Mouse (Mus musculus) heart, embryonic 15.5 days (tissue): ENCODE data around the gene Patz1. TPM values are rescaled to one million over a fixed set of nuclear protein-coding genes. Genes with fewer than 3 reads are reported as not detected.
A peak's percentile ranks its signal among the peaks of the same experiment; 100 is the strongest.

ENCODE experiments used
- ATAC-seq: fragments of 200-750 bp; cut with Nextera tagmentation; replicated peaks from 2 replicates; pipeline ENCODE4 v1.8.0; 2017; ENCODE audit warnings: low read depth, moderate TSS enrichment; ENCODE audit not compliant: insufficient number of reproducible peaks, insufficient read depth, low FRiP score
- H3K27ac ChIP-seq: fragments of 300-500 bp; sonication (generic); 2 replicates; pipeline ENCODE4 v1.5.1; 2015; ENCODE audit warnings: mild to moderate bottlenecking, inconsistent platforms
- H3K27me3 ChIP-seq: fragments of 300-500 bp; sonication (generic); 2 replicates; pipeline ENCODE4 v1.6.1; 2015; ENCODE audit warnings: inconsistent platforms
- H3K36me3 ChIP-seq: fragments of 300-500 bp; sonication (generic); 2 replicates; pipeline ENCODE4 v1.6.1; 2015; ENCODE audit warnings: mild to moderate bottlenecking, inconsistent platforms
- H3K4me1 ChIP-seq: fragments of 300-500 bp; sonication (generic); replicated peaks from 2 replicates; pipeline ENCODE4 v1.6.1; 2015; ENCODE audit warnings: inconsistent platforms
- H3K4me2 ChIP-seq: fragments of 300-500 bp; sonication (generic); 2 replicates; pipeline ENCODE4 v1.6.1; 2015; ENCODE audit warnings: inconsistent platforms, mild to moderate bottlenecking, moderate library complexity
- H3K4me3 ChIP-seq: fragments of 300-500 bp; sonication (generic); 2 replicates; pipeline ENCODE4 v1.5.1; 2015; ENCODE audit warnings: mild to moderate bottlenecking, inconsistent platforms
- H3K9ac ChIP-seq: fragments of 300-500 bp; sonication (generic); 2 replicates; pipeline ENCODE4 v1.6.1; 2015; ENCODE audit warnings: mild to moderate bottlenecking, inconsistent platforms
- H3K9me3 ChIP-seq: fragments of 300-500 bp; sonication (generic); replicated peaks from 2 replicates; pipeline ENCODE4 v1.6.1; 2016; ENCODE audit warnings: inconsistent platforms
- WGBS: fragments of 180-500 bp; shearing (Covaris S2); methylation state at CpG from one replicate; pipeline ENCODE4 v1.1.7; 2015; ENCODE audit warnings: mixed read lengths; 5-methylcytosine and 5-hydroxymethylcytosine counted together
- polyA plus RNA-seq: library from polyadenylated mRNA; unstranded; fragments of >200 nt; fragmentation: Nextera tagmentation; extraction: Ambion mirVana; gene quantifications from 2 replicates; pipeline ENCODE4 v1.2.1, GENCODE M21; 2015

Patz1 gene
- polyA plus RNA-seq, 1 experiment from 2014 or later, result 20.0 TPM

DNA sequence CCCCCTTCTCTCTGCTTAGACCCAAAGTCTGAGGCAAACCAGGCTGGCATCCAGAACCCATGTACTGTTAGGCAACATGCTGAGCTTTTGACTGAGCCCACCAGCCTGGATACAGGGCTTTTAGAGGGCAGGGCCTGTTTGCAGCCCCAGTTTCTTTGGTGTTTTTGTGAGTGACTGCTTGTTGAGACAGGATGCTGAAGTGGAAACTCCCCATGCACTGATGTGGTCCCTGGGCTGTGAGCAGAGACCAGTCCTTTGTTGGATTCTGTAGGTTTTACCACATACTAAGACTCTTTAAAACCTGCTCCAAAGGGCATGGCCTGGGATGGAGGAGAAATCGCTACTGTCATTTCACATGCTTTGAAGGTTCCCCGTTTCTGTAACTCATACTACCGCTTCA is 56.2 kb downstream of the Patz1 start:
- no peak overlapping the region for H3K9ac ChIP-seq
- H3K4me1 ChIP-seq, result peaks cover 22% of the 10 kb centered on the region
- no peaks in the 10 kb centered on the region for H3K27me3 ChIP-seq
- H3K27ac ChIP-seq, result no peak overlapping the region
- no peak overlapping the region for H3K4me3 ChIP-seq
- H3K36me3 ChIP-seq, result peaks cover 36% of the 10 kb centered on the region
- H3K4me2 ChIP-seq, result no peak overlapping the region
- H3K9me3 ChIP-seq, result no peaks in the 10 kb centered on the region
- ATAC-seq, result no peak
- 98% methylated on average over 3 of the region's 3 CpGs for WGBS

DNA sequence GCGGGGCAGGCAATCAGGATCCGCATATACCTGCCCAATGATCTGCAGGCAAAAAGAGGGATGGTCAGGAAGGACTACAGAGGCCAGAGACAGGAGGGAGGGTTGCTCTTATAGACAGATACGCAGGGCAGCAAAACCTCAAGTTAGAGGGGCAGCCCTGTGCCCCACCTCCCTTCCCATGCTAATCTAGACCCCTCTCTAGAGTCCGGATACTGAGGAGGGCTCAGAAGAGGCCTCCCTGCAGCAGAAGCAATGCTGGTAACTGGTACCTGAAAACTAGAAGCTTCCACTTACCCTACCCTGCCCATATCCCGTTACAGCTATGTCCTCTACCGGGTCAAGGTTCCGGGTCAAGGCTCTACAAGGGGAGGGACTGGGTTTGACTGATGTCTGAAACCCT is 57.7 kb downstream of the Patz1 start:
- WGBS, result 90% methylated on average over 7 of the region's 7 CpGs
- no peak for ATAC-seq
- peaks cover 22% of the 10 kb centered on the region for H3K4me1 ChIP-seq

DNA sequence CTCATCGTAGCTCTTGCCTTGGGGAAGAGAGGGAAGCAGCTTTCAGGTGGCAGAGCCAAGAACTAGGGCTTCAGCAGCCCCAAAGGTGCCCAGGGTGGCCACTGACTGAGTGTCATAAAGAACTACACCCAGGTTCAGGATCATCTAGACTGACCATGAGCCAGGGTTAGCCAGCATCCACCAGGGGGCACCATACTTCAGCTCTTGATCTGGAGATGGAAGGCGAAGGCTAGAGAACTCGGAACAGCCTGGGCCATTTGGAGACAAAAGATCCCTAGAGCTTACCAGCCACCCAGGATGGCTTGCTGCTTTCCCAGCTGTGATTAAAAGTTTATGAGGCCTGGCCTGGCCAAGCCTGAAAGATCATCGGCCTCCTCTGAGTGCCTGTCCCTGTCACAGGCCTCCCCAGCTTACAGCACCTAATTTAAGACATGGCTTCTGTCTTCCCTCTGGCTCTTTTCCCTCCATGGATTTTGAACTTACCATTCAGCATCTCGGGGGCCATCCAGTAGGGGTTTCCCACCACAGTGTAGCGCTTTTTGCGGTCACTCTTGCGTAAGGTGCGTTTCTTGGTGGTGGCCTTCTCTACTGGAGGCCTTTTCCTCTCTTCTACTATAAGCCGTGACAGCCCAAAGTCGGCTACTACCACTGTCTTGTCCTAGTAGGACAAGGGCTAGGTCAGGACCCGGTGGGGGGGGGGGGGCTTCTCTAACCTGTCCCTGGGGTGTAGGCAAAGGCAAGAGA is 58.6 kb downstream of the Patz1 start:
- WGBS, result 65% methylated on average over 12 of the region's 12 CpGs
- Histone ChIP-seq H3K9me3 (no peaks in the 10 kb centered on the region), H3K4me2 (no peak overlapping the region), H3K27ac (peak overlapping the region; percentile 61), H3K4me1 (peaks cover 22% of the 10 kb centered on the region), H3K27me3 (no peaks in the 10 kb centered on the region), H3K4me3 (no peak overlapping the region), H3K9ac (no peak overlapping the region), H3K36me3 (peaks cover 48% of the 10 kb centered on the region)
- no peak; the same call in 1 of the 2 replicates for ATAC-seq

More for the DNA sequence above, 57.7 kb downstream of the Patz1 start:
- H3K9me3 ChIP-seq, result no peaks in the 10 kb centered on the region
- H3K27me3 ChIP-seq, result no peaks in the 10 kb centered on the region
- H3K4me2 ChIP-seq, result no peak overlapping the region
- no peak overlapping the region for H3K27ac ChIP-seq
- no peak overlapping the region for H3K4me3 ChIP-seq
- no peak overlapping the region for H3K9ac ChIP-seq
- peaks cover 46% of the 10 kb centered on the region for H3K36me3 ChIP-seq

DNA sequence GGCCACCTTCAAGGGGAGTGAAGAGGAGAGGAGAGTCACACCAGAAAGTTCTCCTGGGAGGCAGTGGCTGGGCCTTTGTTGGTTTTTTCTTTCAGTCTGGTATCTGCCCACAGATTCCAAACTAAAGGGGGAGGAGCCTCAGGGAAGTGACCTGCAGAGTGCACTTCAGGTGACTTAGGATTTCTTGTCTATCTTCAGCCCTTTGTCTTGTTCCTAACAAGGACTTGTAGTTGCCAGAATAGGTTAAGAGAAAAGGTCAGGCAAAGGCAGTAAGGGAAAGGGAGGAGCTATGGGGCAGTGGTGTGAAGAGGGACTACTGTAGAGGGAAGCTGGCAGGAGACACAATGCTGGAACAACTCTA is 59.1 kb downstream of the Patz1 start:
- H3K4me1 ChIP-seq, result peaks cover 22% of the 10 kb centered on the region
- no peaks in the 10 kb centered on the region for H3K9me3 ChIP-seq
- no peak overlapping the region for H3K4me2 ChIP-seq
- no peak overlapping the region for H3K4me3 ChIP-seq
- H3K27ac ChIP-seq, result peak overlapping the region; percentile 61
- H3K27me3 ChIP-seq, result no peaks in the 10 kb centered on the region
- peaks cover 53% of the 10 kb centered on the region for H3K36me3 ChIP-seq
- no peak overlapping the region for H3K9ac ChIP-seq
- no peak for ATAC-seq

DNA sequence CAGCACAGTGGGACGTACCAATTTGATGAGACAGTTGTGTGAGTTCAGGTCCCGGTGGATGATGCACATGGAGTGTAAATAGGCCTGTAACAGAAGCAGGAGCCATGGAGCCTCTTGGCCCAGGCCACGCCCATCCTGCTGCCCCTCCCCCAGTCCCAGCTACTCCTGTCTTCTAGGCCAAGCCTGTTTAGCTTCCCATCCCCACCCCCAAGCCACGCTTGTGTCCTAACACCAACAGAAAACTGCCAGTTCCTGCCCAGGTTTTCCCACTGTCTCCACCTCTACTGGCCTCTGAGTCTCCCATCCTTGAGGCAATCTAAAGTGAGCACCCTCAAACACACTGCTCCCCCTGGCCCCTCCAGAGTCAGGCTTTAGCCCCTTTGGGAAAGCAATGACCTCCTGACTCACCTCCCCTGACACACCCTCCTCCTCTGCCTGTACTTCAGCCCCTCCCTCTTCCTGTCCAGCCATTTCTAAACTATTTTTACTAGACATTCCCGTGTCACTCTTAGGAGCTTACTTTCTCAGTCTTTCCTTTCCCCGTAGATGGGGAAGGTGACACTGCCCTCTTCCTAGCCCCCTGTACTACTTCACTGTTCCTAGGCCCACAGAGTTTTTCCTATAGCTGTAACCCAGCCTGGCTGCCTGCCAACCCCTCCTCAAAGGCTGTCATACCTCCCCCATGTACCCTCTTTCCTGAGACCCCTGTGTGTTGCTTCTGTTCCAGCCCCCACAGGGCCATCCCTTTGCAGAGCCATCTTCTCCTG is 60.1 kb downstream of the Patz1 start:
- no peaks in the 10 kb centered on the region for H3K27me3 ChIP-seq
- WGBS, result 26% methylated on average over 6 of the region's 6 CpGs
- no peaks in the 10 kb centered on the region for H3K9me3 ChIP-seq
- no peak overlapping the region for H3K4me3 ChIP-seq
- H3K27ac ChIP-seq, result peak overlapping the region; percentile 61
- H3K4me1 ChIP-seq, result peaks cover 22% of the 10 kb centered on the region
- 0 out of 2 replicates have a peak, but pooled peaks have one; percentile 19 for ATAC-seq
- H3K36me3 ChIP-seq, result peaks cover 52% of the 10 kb centered on the region
- H3K9ac ChIP-seq, result peak overlapping the region; percentile 30; the same call in 1 of the 2 replicates
- no peak overlapping the region for H3K4me2 ChIP-seq

DNA sequence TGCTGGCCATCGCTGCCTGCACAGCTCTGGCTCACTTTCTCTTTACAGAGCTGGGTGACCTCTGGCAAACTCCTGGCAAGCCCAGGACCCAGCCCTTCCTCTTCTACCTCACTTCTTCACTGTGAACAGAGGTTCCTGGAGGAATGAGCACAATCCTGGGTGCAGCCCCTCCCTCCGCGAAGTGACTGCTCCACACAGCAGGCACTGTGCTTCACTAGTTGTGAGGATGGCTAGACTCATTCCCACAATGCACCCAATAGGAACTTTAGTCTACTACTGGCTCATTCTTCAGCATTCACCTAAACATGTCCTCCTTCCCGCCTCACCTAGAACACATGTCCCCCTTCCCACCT is 60.6 kb downstream of the Patz1 start:
- no peak for ATAC-seq
- H3K4me1 ChIP-seq, result peaks cover 22% of the 10 kb centered on the region
- 0 out of 2 replicates have a peak overlapping the region, but pooled peaks have one; percentile 30 for H3K9ac ChIP-seq
- H3K9me3 ChIP-seq, result no peaks in the 10 kb centered on the region
- peaks cover 57% of the 10 kb centered on the region for H3K36me3 ChIP-seq
- no peak overlapping the region for H3K4me2 ChIP-seq
- 74% methylated on average over 4 of the region's 4 CpGs for WGBS
- H3K4me3 ChIP-seq, result no peak overlapping the region
- H3K27me3 ChIP-seq, result no peaks in the 10 kb centered on the region
- H3K27ac ChIP-seq, result peak overlapping the region; percentile 61

DNA sequence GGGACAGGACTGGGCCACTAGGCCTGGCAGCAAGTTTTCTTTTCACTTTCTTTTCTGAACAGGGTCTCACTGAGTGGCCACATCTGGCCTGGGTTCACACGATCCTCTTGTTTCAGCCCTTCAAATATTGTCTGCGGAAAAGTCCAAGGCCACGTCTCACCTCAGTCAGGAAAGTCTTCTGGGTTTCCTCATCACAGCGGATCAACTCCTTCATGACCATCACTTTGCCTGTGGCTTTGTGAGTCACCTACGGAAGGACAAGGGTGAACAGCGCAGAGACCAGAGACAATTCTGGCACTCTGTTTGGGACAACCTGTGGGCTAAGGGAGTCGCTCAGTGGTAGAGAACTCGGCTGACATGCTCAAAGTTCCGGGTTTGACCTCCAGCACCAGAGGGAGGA is 63.5 kb downstream of the Patz1 start:
- H3K9ac ChIP-seq, result no peak overlapping the region
- peaks cover 22% of the 10 kb centered on the region for H3K4me1 ChIP-seq
- H3K9me3 ChIP-seq, result no peaks in the 10 kb centered on the region
- H3K27ac ChIP-seq, result no peak overlapping the region
- no peak for ATAC-seq
- H3K4me2 ChIP-seq, result no peak overlapping the region
- H3K36me3 ChIP-seq, result peaks cover 52% of the 10 kb centered on the region
- H3K27me3 ChIP-seq, result no peaks in the 10 kb centered on the region
- WGBS, result 90% methylated on average over 9 of the region's 9 CpGs
- no peak overlapping the region for H3K4me3 ChIP-seq

- ATAC-seq, result no peak
- no peaks in the 10 kb centered on the region for H3K9me3 ChIP-seq
- no peak overlapping the region for H3K4me3 ChIP-seq
- no peaks in the 10 kb centered on the region for H3K27me3 ChIP-seq
- peaks cover 60% of the 10 kb centered on the region for H3K36me3 ChIP-seq
- H3K4me1 ChIP-seq, result peaks cover 14% of the 10 kb centered on the region
- H3K9ac ChIP-seq, result no peak overlapping the region
- 52% methylated on average over 18 of the region's 18 CpGs for WGBS
- H3K27ac ChIP-seq, result no peak overlapping the region
- no peak overlapping the region for H3K4me2 ChIP-seq
These were observed 64.4 kb downstream of the Patz1 start for GRCm38 (mm10) chr11:3352990-3353585.

Other genes with a start within 250 kb of the Patz1 start
- 10.9 and 12.0 TPM in 2 replicates for gene Sfi1, start 95.4 kb upstream of the Patz1 start, polyA plus RNA-seq
- 29.4 and 37.4 TPM in 2 replicates for gene Eif4enif1, start 86.5 kb upstream of the Patz1 start, polyA plus RNA-seq
- gene Drg1, start 22.5 kb upstream of the Patz1 start, polyA plus RNA-seq, result 142 and 159 TPM in 2 replicates
- gene Pik3ip1, start 41.5 kb downstream of the Patz1 start, polyA plus RNA-seq, result 35.1 and 36.1 TPM in 2 replicates
- 42.3 and 54.6 TPM in 2 replicates for gene Limk2, start 120.3 kb downstream of the Patz1 start, polyA plus RNA-seq
- 25.9 and 30.2 TPM in 2 replicates for gene Rnf185, start 163.5 kb downstream of the Patz1 start, polyA plus RNA-seq
- 0.10 and 0.28 TPM in 2 replicates for gene Pla2g3, start 199.4 kb downstream of the Patz1 start, polyA plus RNA-seq
- gene Inpp5j, start 215.9 kb downstream of the Patz1 start, polyA plus RNA-seq, result 9.4 and 11.4 TPM in 2 replicates
- gene Selenom, start 225.8 kb downstream of the Patz1 start, polyA plus RNA-seq, result 132 and 138 TPM in 2 replicates